Mouse (Mus musculus) spleen, postnatal 14 days (tissue): Measurements from ENCODE around the gene Add1.
A peak's percentile ranks its signal among the peaks of the same experiment; 100 is the strongest.

Source experiments
- DNase-seq, 2 experiments: peaks; one replicate each; pipeline ENCODE4 v3.0.0; 2021 to 2022; ENCODE audit warnings: low spot score in 2 of 2

The Add1 gene

GRCm38 (mm10) chr5:34573268-34574221, at the start of gene Add1:
Gene Add1 (plus strand): TSS chr5:34573664.
- DNase-seq = peak; percentile 95 to 96

- DNase-seq = no peak
Measured at GRCm38 (mm10) chr5:34523958-34524485, 49.4 kb upstream of the Add1 start.

- no peak for DNase-seq
Measured at GRCm38 (mm10) chr5:34524511-34524910, 49.0 kb upstream of the Add1 start.

- peak; percentile 98 to 99 for DNase-seq
Measured at GRCm38 (mm10) chr5:34525663-34526476, 47.6 kb upstream of the Add1 start, which contains the start of gene Sh3bp2. Gene Sh3bp2 (plus strand): TSS chr5:34525838.

- DNase-seq = no peak
Measured at GRCm38 (mm10) chr5:34526477-34526775, 47.0 kb upstream of the Add1 start.

GRCm38 (mm10) chr5:34527352-34527751, 46.1 kb upstream of the Add1 start:
- DNase-seq = no peak

GRCm38 (mm10) chr5:34528724-34529123, 44.7 kb upstream of the Add1 start:
- no peak for DNase-seq

- no peak for DNase-seq
Measured at GRCm38 (mm10) chr5:34530116-34530515, 43.3 kb upstream of the Add1 start.

- DNase-seq = no peak
Measured at GRCm38 (mm10) chr5:34530687-34531086, 42.8 kb upstream of the Add1 start.

GRCm38 (mm10) chr5:34533066-34533465, 40.4 kb upstream of the Add1 start:
- no peak for DNase-seq

- DNase-seq = no peak
Measured at GRCm38 (mm10) chr5:34533820-34534219, 39.6 kb upstream of the Add1 start.

- DNase-seq = no peak
Measured at GRCm38 (mm10) chr5:34534776-34535581, 38.5 kb upstream of the Add1 start.

- no peak for DNase-seq
Measured at GRCm38 (mm10) chr5:34535831-34536230, 37.6 kb upstream of the Add1 start.

- no peak for DNase-seq
Measured at GRCm38 (mm10) chr5:34538079-34538478, 35.4 kb upstream of the Add1 start.

GRCm38 (mm10) chr5:34538527-34538926, 34.9 kb upstream of the Add1 start:
- peak; percentile 50 to 60 for DNase-seq

- no peak for DNase-seq
Measured at GRCm38 (mm10) chr5:34539121-34539520, 34.3 kb upstream of the Add1 start.

GRCm38 (mm10) chr5:34542166-34542565, 31.3 kb upstream of the Add1 start:
- no peak for DNase-seq

GRCm38 (mm10) chr5:34543114-34543513, 30.4 kb upstream of the Add1 start:
- DNase-seq = peak in 1 of 2 experiments; percentile 29

- peak in 1 of 2 experiments; percentile 33 for DNase-seq
Measured at GRCm38 (mm10) chr5:34547410-34547809, 26.1 kb upstream of the Add1 start.

GRCm38 (mm10) chr5:34549135-34549482, 24.4 kb upstream of the Add1 start:
- DNase-seq = no peak

- no peak for DNase-seq
Measured at GRCm38 (mm10) chr5:34549483-34550221, 23.8 kb upstream of the Add1 start.
